Mouse (Mus musculus): ENCODE data around the gene Hoxb7.

DNA sequence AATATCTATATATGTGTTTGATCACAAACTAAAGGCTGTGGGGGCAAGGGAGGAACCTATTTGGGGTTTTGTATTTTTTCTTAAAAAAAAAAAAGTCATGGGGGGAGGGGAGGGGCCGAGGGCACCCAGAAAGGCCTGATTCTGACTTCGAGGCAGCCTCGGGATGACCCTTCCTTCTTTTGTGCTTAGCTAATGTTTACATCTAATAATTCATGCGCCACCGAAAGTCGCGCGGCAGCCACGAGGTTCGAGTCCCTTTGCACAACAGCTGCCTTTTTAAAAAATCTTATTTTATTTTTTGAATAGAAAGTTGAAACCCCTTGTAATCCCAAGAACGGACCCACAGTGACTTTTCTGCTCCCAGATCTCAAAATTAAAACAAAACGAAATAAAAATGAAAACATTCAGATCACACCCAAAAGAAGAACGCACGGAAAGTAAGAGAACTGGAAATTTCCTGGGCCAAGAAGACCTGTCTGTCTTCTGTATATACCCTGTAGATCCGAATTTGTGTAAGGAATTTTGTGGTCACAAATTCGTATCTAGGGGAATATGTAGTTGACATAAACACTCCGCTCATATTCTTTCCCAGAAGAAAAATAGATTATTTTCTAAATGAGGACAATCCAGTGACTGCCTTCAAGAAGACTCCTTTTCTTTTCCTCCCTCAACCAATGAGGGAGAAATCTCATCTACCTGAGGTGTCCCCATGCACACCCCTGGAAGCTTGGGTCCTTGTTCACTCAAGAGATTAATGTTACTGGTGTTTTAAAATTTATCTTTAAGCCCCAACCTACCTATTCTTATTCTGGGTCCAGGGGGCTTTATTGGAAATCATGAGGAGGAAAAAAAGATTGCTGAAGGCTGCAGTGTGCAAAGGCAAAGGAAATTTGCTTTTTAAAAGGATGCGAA lies 30.5 kb downstream of the Hoxb7 start:
- no peak for TF ChIP-seq POLR2A (IDR thresholded peaks at IDR 0.05; ENCODE audit: low read depth, low read length)
- TF ChIP-seq CTCF (conservative IDR thresholded peaks at IDR 0.05; ENCODE audit: insufficient read depth, insufficient read length, low read depth, low read length) = no peak
